Mouse (Mus musculus) macrophage (primary cell): Measurements from ENCODE around the gene Vmn1r10. TPM values are rescaled to one million over a fixed set of nuclear protein-coding genes. Genes with fewer than 3 reads are reported as not detected.

ENCODE experiments used
- H3K27ac ChIP-seq: fragments of 350-480 bp; formaldehyde crosslinking; 2 replicates; pipeline ENCODE4 v1.9.0; 2021
- H3K36me3 ChIP-seq: fragments of 350-480 bp; formaldehyde crosslinking; 2 replicates; pipeline ENCODE4 v1.9.0; 2021; ENCODE audit errors: inconsistent target
- H3K4me3 ChIP-seq: fragments of 350-480 bp; formaldehyde crosslinking; 2 replicates; pipeline ENCODE4 v1.9.0; 2021; ENCODE audit errors: inconsistent target
- H3K79me2 ChIP-seq: fragments of 350-480 bp; formaldehyde crosslinking; 2 replicates; pipeline ENCODE4 v1.9.0; 2021; ENCODE audit errors: inconsistent target
- WGBS: methylation state at CpG from one replicate; pipeline ENCODE4 v1.1.7; 2026; ENCODE audit warnings: inconsistent platforms; ENCODE audit not compliant: missing documents; 5-methylcytosine and 5-hydroxymethylcytosine counted together
- polyA plus RNA-seq: library from polyadenylated mRNA; stranded (reverse); fragments of 250-400 nt; gene quantifications from 3 replicates; pipeline ENCODE4 v1.2.4, GENCODE M21; 2018; ENCODE audit warnings: inconsistent platforms
- total RNA-seq, 78 experiments: library from RNA; depleted of rRNA; stranded (reverse); fragments of 250-400 nt; gene quantifications; 1 replicate in 9 of 78; 2 replicates in 24 of 78; 3 replicates in 43 of 78; 4 replicates in 2 of 78; pipeline ENCODE4 v1.2.4; 2018; ENCODE audit warnings: inconsistent platforms in 56 of 78

Vmn1r10 gene
- total RNA-seq (2018; cell fraction: chromatin; rRNA removed), result not detected
- total RNA-seq (2018; cell fraction: cytosol; rRNA removed), result not detected
- not detected for total RNA-seq (2018; cell fraction: nucleus; rRNA removed)
- not detected in 3 replicates for polyA plus RNA-seq

GRCm38 (mm10) chr6:57109154-57109553, at the start of gene Vmn1r10:
Gene Vmn1r10, plus strand, starts transcription at chr6:57109454.
- H3K27ac ChIP-seq, result no peak within 1 kb of the TSS
- no peak within 1 kb of the TSS for H3K4me3 ChIP-seq
- no peaks in the 10 kb centered on the region for H3K36me3 ChIP-seq
- 100% methylated on average over 2 of the region's 3 CpGs for WGBS
- no peaks in the 10 kb centered on the region for H3K79me2 ChIP-seq

GRCm38 (mm10) chr6:57063730-57064129, 45.5 kb upstream of the Vmn1r10 start:
- no peak overlapping the region for H3K4me3 ChIP-seq
- H3K36me3 ChIP-seq, result no peaks in the 10 kb centered on the region
- H3K79me2 ChIP-seq, result no peaks in the 10 kb centered on the region
- no peak overlapping the region for H3K27ac ChIP-seq

- no peak within 1 kb of the TSS for H3K4me3 ChIP-seq
- H3K27ac ChIP-seq, result no peak within 1 kb of the TSS
- no peaks in the 10 kb centered on the region for H3K79me2 ChIP-seq
- 89% methylated on average over 2 of the region's 2 CpGs for WGBS
- H3K36me3 ChIP-seq, result no peaks in the 10 kb centered on the region
Observed at GRCm38 (mm10) chr6:57066487-57066886, 42.8 kb upstream of the Vmn1r10 start, which contains the start of gene Vmn1r9. Gene Vmn1r9, plus strand, starts transcription at chr6:57066787.

GRCm38 (mm10) chr6:57106358-57106757, 2.9 kb upstream of the Vmn1r10 start:
- no peaks in the 10 kb centered on the region for H3K79me2 ChIP-seq
- H3K4me3 ChIP-seq, result no peak overlapping the region
- no peak overlapping the region for H3K27ac ChIP-seq
- WGBS, result 92% methylated on average over 1 of the region's 1 CpGs
- no peaks in the 10 kb centered on the region for H3K36me3 ChIP-seq

- WGBS, result 86% methylated on average over 1 of the region's 1 CpGs
- Histone ChIP-seq H3K79me2 (no peaks in the 10 kb centered on the region), H3K36me3 (no peaks in the 10 kb centered on the region), H3K27ac (no peak within 1 kb of the TSS), H3K4me3 (no peak within 1 kb of the TSS)
Observed at GRCm38 (mm10) chr6:57133155-57133554, 23.9 kb downstream of the Vmn1r10 start, which contains the start of gene Vmn1r11. Gene Vmn1r11, plus strand, starts transcription at chr6:57133455.

- no peaks in the 10 kb centered on the region for H3K36me3 ChIP-seq
- no peak within 1 kb of the TSS for H3K27ac ChIP-seq
- WGBS, result 83% methylated on average over 1 of the region's 2 CpGs
- H3K4me3 ChIP-seq, result no peak within 1 kb of the TSS
- H3K79me2 ChIP-seq, result no peaks in the 10 kb centered on the region
Observed at GRCm38 (mm10) chr6:57156619-57157018, 47.4 kb downstream of the Vmn1r10 start, which contains the start of gene Vmn1r12. Gene Vmn1r12, plus strand, starts transcription at chr6:57156919.

Other genes with a start within 250 kb of the Vmn1r10 start
- gene Nt5c3, start 185.5 kb upstream of the Vmn1r10 start, polyA plus RNA-seq, result 31.1 to 84.1 TPM (median 31.6 TPM) in 3 replicates
- gene Vmn1r4, start 185.4 kb upstream of the Vmn1r10 start, polyA plus RNA-seq, result 0.09 to 0.11 TPM in 2 of 3 replicates, not detected in the other
- gene Vmn1r5, start 139.2 kb upstream of the Vmn1r10 start, polyA plus RNA-seq, result not detected in 3 replicates
- gene Vmn1r6, start 112.2 kb upstream of the Vmn1r10 start, polyA plus RNA-seq, result not detected in 3 replicates
- not detected in 3 replicates for gene Vmn1r7, start 84.1 kb upstream of the Vmn1r10 start, polyA plus RNA-seq
- not detected in 3 replicates for gene Vmn1r8, start 77.2 kb upstream of the Vmn1r10 start, polyA plus RNA-seq
- not detected in 3 replicates for gene Vmn1r9, start 42.7 kb upstream of the Vmn1r10 start, polyA plus RNA-seq
- gene Vmn1r11, start 24.0 kb downstream of the Vmn1r10 start, polyA plus RNA-seq, result not detected in 3 replicates
- gene Vmn1r12, start 47.5 kb downstream of the Vmn1r10 start, polyA plus RNA-seq, result not detected in 3 replicates
- not detected in 3 replicates for gene Vmn1r13, start 93.8 kb downstream of the Vmn1r10 start, polyA plus RNA-seq
- gene Vmn1r14, start 122.2 kb downstream of the Vmn1r10 start, polyA plus RNA-seq, result not detected in 3 replicates
- gene Vmn1r15, start 148.5 kb downstream of the Vmn1r10 start, polyA plus RNA-seq, result not detected in 3 replicates
- gene Vmn1r16, start 220.0 kb downstream of the Vmn1r10 start, polyA plus RNA-seq, result not detected in 3 replicates